Mouse (Mus musculus): ENCODE data around the gene Resf1. TPM values are rescaled to one million over a fixed set of nuclear protein-coding genes. Genes with fewer than 3 reads are reported as not detected.
A peak's percentile ranks its signal among the peaks of the same experiment; 100 is the strongest.
"Not testable (repeated sequence)": the region's sequence is repeated elsewhere in the genome, so short reads cannot be mapped to it uniquely, and the experiment has no call there.

The Resf1 gene
- polyA plus RNA-seq, 1 experiment from 2014 or later, result 34.5 TPM

- not testable (repeated sequence) for H3K4me3 ChIP-seq; ATAC-seq; H3K4me1 ChIP-seq; H3K4me2 ChIP-seq; H3K9ac ChIP-seq; H3K27ac ChIP-seq; H3K27me3 ChIP-seq (replicated peaks); H3K36me3 ChIP-seq; H3K9me3 ChIP-seq (replicated peaks)
- 72% methylated on average over 6 of the region's 6 CpGs for WGBS (ENCODE audit: insufficient replicate concordance)
These were observed 39.0 kb downstream of the Resf1 start for GRCm38 (mm10) chr6:149348211-149348610.

GRCm38 (mm10) chr6:149354826-149355495 lies 45.7 kb downstream of the Resf1 start:
- ATAC-seq, result no peak
- WGBS (ENCODE audit: insufficient replicate concordance), result 64% methylated on average over 4 of the region's 4 CpGs
- no peaks in the 10 kb centered on the region for H3K36me3 ChIP-seq
- H3K4me2 ChIP-seq, result no peak overlapping the region
- H3K9ac ChIP-seq, result no peak overlapping the region
- H3K9me3 ChIP-seq (replicated peaks), result no peaks in the 10 kb centered on the region
- H3K27me3 ChIP-seq (replicated peaks), result no peaks in the 10 kb centered on the region
- H3K4me3 ChIP-seq, result no peak overlapping the region
- no peaks in the 10 kb centered on the region for H3K4me1 ChIP-seq
- H3K27ac ChIP-seq, result no peak overlapping the region

- H3K9ac ChIP-seq; H3K36me3 ChIP-seq; H3K9me3 ChIP-seq (replicated peaks); H3K4me1 ChIP-seq; H3K27ac ChIP-seq; H3K27me3 ChIP-seq (replicated peaks); H3K4me2 ChIP-seq; H3K4me3 ChIP-seq: not testable (repeated sequence)
- ATAC-seq, result peak; percentile 81
- WGBS (ENCODE audit: insufficient replicate concordance), result 28% methylated on average over 4 of the region's 4 CpGs
These were observed 46.6 kb downstream of the Resf1 start for GRCm38 (mm10) chr6:149355799-149356198.

- H3K4me3 ChIP-seq, result no peak overlapping the region
- H3K9ac ChIP-seq, result no peak overlapping the region
- H3K27me3 ChIP-seq (replicated peaks), result no peaks in the 10 kb centered on the region
- H3K36me3 ChIP-seq, result no peaks in the 10 kb centered on the region
- no peaks in the 10 kb centered on the region for H3K9me3 ChIP-seq (replicated peaks)
- no peak overlapping the region for H3K4me2 ChIP-seq
- H3K4me1 ChIP-seq, result no peaks in the 10 kb centered on the region
- no peak overlapping the region for H3K27ac ChIP-seq
- ATAC-seq, result no peak
These were observed 47.9 kb downstream of the Resf1 start for GRCm38 (mm10) chr6:149357155-149357554.

GRCm38 (mm10) chr6:149362533-149362932 lies 53.3 kb downstream of the Resf1 start:
- not testable (repeated sequence) for H3K4me3 ChIP-seq; ATAC-seq; H3K9me3 ChIP-seq (replicated peaks); H3K27ac ChIP-seq; H3K27me3 ChIP-seq (replicated peaks); H3K36me3 ChIP-seq; H3K4me2 ChIP-seq; H3K4me1 ChIP-seq; H3K9ac ChIP-seq
- WGBS (ENCODE audit: insufficient replicate concordance), result 86% methylated on average over 20 of the region's 20 CpGs

- not testable (repeated sequence) for H3K4me1 ChIP-seq; H3K4me3 ChIP-seq; H3K9ac ChIP-seq; H3K36me3 ChIP-seq; H3K9me3 ChIP-seq (replicated peaks); H3K27me3 ChIP-seq (replicated peaks); H3K27ac ChIP-seq; H3K4me2 ChIP-seq
- 0 out of 2 replicates have a peak, but pooled peaks have one; percentile 19 for ATAC-seq
- WGBS (ENCODE audit: insufficient replicate concordance), result 67% methylated on average over 2 of the region's 2 CpGs
These were observed 56.8 kb downstream of the Resf1 start for GRCm38 (mm10) chr6:149365975-149366374.

GRCm38 (mm10) chr6:149366403-149366802 lies 57.2 kb downstream of the Resf1 start:
- WGBS (ENCODE audit: insufficient replicate concordance), result 66% methylated on average over 2 of the region's 2 CpGs
- no peak for ATAC-seq
- Histone ChIP-seq H3K9me3 (replicated peaks) (no peaks in the 10 kb centered on the region), H3K4me3 (no peak overlapping the region), H3K4me2 (no peak overlapping the region), H3K36me3 (no peaks in the 10 kb centered on the region), H3K27me3 (replicated peaks) (no peaks in the 10 kb centered on the region), H3K4me1 (no peaks in the 10 kb centered on the region), H3K27ac (no peak overlapping the region), H3K9ac (no peak overlapping the region)

- no peaks in the 10 kb centered on the region for H3K36me3 ChIP-seq
- no peak overlapping the region for H3K4me2 ChIP-seq
- H3K9me3 ChIP-seq (replicated peaks), result no peaks in the 10 kb centered on the region
- H3K4me1 ChIP-seq, result peaks cover 5% of the 10 kb centered on the region; the same call in 1 of the 2 replicates
- 28% methylated on average over 2 of the region's 2 CpGs for WGBS (ENCODE audit: insufficient replicate concordance)
- ATAC-seq, result peak; percentile 85
- H3K27me3 ChIP-seq (replicated peaks), result no peaks in the 10 kb centered on the region
- no peak overlapping the region for H3K9ac ChIP-seq
- no peak overlapping the region for H3K4me3 ChIP-seq
- H3K27ac ChIP-seq, result no peak overlapping the region
These were observed 65.8 kb downstream of the Resf1 start for GRCm38 (mm10) chr6:149374986-149375457.

GRCm38 (mm10) chr6:149383531-149383930 lies 74.3 kb downstream of the Resf1 start:
- Histone ChIP-seq H3K4me3 (no peak overlapping the region), H3K9ac (no peak overlapping the region), H3K36me3 (no peaks in the 10 kb centered on the region), H3K27me3 (replicated peaks) (no peaks in the 10 kb centered on the region), H3K4me1 (no peaks in the 10 kb centered on the region), H3K9me3 (replicated peaks) (no peaks in the 10 kb centered on the region), H3K4me2 (no peak overlapping the region), H3K27ac (no peak overlapping the region)
- ATAC-seq, result no peak
- WGBS (ENCODE audit: insufficient replicate concordance), result 77% methylated on average over 2 of the region's 2 CpGs

Other genes starting within 250 kb of the Resf1 start
- gene Dennd5b, start 207.7 kb upstream of the Resf1 start, polyA plus RNA-seq (2016; fragmentation: Nextera tagmentation; extraction: Ambion mirVana), result 6.0 and 7.0 TPM in 2 replicates
- not detected in 2 replicates for gene Gm10203, start 179.2 kb upstream of the Resf1 start, polyA plus RNA-seq (2016; fragmentation: Nextera tagmentation; extraction: Ambion mirVana)
- 11.8 and 12.0 TPM in 2 replicates for gene Etfbkmt, start 169.6 kb upstream of the Resf1 start, polyA plus RNA-seq (2016; fragmentation: Nextera tagmentation; extraction: Ambion mirVana)
- 8.6 and 9.2 TPM in 2 replicates for gene Amn1, start 120.7 kb upstream of the Resf1 start, polyA plus RNA-seq (2016; fragmentation: Nextera tagmentation; extraction: Ambion mirVana)
- 1.5 and 2.1 TPM in 2 replicates for gene Bicd1, start 99.5 kb downstream of the Resf1 start, polyA plus RNA-seq (2016; fragmentation: Nextera tagmentation; extraction: Ambion mirVana)

All from liver, embryonic 12.5 days (tissue).